Mouse (Mus musculus): ENCODE data around the gene Tmprss2.

- TF ChIP-seq CTCF (IDR thresholded peaks at IDR 0.05; ENCODE audit: low read depth) (peak; percentile 18), EP300 (optimal IDR thresholded peaks at IDR 0.05) (no peak)
These were observed 749 bp downstream of the Tmprss2 start for GRCm38 (mm10) chr16:97610246-97610645.

Measured in stomach, postnatal 0 days (tissue).